Mouse (Mus musculus): Measurements from ENCODE around the gene Hnrnpab. TPM values are rescaled to one million over a fixed set of nuclear protein-coding genes. Genes with fewer than 3 reads are reported as not detected.

The Hnrnpab gene
- polyA plus RNA-seq, 1 experiment, result 639 TPM

- Histone ChIP-seq H3K9ac (ENCODE audit: low read depth, poor library complexity, severe bottlenecking) (no peak overlapping the region), H3K9me3 (replicated peaks; ENCODE audit: control insufficient read depth, insufficient read depth, low read length, poor library complexity, severe bottlenecking) (no peaks in the 10 kb centered on the region), H3K27me3 (ENCODE audit: control insufficient read depth, insufficient read depth, low read length, poor library complexity, severe bottlenecking) (no peaks in the 10 kb centered on the region), H3K4me1 (ENCODE audit: control insufficient read depth, insufficient read depth, low read length) (no peaks in the 10 kb centered on the region), H3K27ac (ENCODE audit: insufficient read depth, low read length) (no peak overlapping the region), H3K4me3 (ENCODE audit: low read depth, low read length) (no peak overlapping the region), H3K36me3 (ENCODE audit: control insufficient read depth, insufficient read depth, low read length, poor library complexity, severe bottlenecking) (peaks cover 21% of the 10 kb centered on the region)
- TF ChIP-seq EP300 (IDR thresholded peaks at IDR 0.05; ENCODE audit: insufficient read depth, low read depth, low read length) (no peak), CTCF (IDR thresholded peaks at IDR 0.05; ENCODE audit: low read depth, low read length) (no peak), POLR2A (IDR thresholded peaks at IDR 0.05; ENCODE audit: insufficient read depth, low read length) (no peak)
These were observed 25.6 kb upstream of the Hnrnpab start for GRCm38 (mm10) chr11:51632130-51632753.

DNA sequence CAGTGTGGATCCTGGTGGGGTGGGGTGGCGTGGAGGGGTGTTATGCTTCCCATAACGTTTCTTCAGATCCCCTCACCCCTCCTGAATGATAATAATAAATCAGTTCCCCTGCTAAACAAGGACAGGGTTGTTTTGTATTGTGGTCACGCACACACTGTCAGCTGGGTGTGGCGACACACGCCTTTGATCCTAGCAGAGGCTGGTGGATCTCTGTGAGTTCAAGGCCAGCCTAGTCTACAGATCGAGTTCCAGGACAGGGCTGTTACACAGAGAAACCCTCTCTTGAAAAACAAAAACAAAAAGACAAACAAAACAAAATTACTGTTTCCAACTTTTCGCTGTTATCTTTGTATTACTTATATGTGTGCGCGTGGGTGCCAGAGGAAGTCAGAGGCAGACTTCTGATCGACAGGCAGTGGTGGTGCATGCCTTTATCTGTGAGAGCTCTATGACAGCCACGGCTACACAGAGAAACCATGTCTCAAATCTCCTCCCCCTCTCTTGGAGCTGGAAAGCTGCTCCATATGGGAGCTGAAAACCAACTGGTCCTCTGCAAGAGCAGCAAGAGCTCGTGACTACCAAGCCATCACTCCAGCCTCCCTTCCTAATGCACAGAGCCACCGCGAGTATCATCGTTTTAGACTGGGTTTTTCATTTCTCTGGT lies 23.1 kb upstream of the Hnrnpab start:
- Histone ChIP-seq H3K4me1 (ENCODE audit: control insufficient read depth, insufficient read depth, low read length) (no peaks in the 10 kb centered on the region), H3K36me3 (ENCODE audit: control insufficient read depth, insufficient read depth, low read length, poor library complexity, severe bottlenecking) (peaks cover 40% of the 10 kb centered on the region), H3K27ac (ENCODE audit: insufficient read depth, low read length) (no peak overlapping the region), H3K9ac (ENCODE audit: low read depth, poor library complexity, severe bottlenecking) (no peak overlapping the region), H3K4me3 (ENCODE audit: low read depth, low read length) (no peak overlapping the region), H3K27me3 (ENCODE audit: control insufficient read depth, insufficient read depth, low read length, poor library complexity, severe bottlenecking) (no peaks in the 10 kb centered on the region), H3K9me3 (replicated peaks; ENCODE audit: control insufficient read depth, insufficient read depth, low read length, poor library complexity, severe bottlenecking) (no peaks in the 10 kb centered on the region)
- TF ChIP-seq POLR2A (IDR thresholded peaks at IDR 0.05; ENCODE audit: insufficient read depth, low read length) (no peak), EP300 (IDR thresholded peaks at IDR 0.05; ENCODE audit: insufficient read depth, low read depth, low read length) (no peak), CTCF (IDR thresholded peaks at IDR 0.05; ENCODE audit: low read depth, low read length) (no peak)

GRCm38 (mm10) chr11:51627907-51628306 lies 21.3 kb upstream of the Hnrnpab start:
- TF ChIP-seq EP300 (IDR thresholded peaks at IDR 0.05; ENCODE audit: insufficient read depth, low read depth, low read length) (no peak), POLR2A (IDR thresholded peaks at IDR 0.05; ENCODE audit: insufficient read depth, low read length) (no peak), CTCF (IDR thresholded peaks at IDR 0.05; ENCODE audit: low read depth, low read length) (no peak)
- Histone ChIP-seq H3K4me3 (ENCODE audit: low read depth, low read length) (no peak overlapping the region), H3K4me1 (ENCODE audit: control insufficient read depth, insufficient read depth, low read length) (no peaks in the 10 kb centered on the region), H3K27me3 (ENCODE audit: control insufficient read depth, insufficient read depth, low read length, poor library complexity, severe bottlenecking) (no peaks in the 10 kb centered on the region), H3K36me3 (ENCODE audit: control insufficient read depth, insufficient read depth, low read length, poor library complexity, severe bottlenecking) (peaks cover 59% of the 10 kb centered on the region), H3K9me3 (replicated peaks; ENCODE audit: control insufficient read depth, insufficient read depth, low read length, poor library complexity, severe bottlenecking) (no peaks in the 10 kb centered on the region), H3K9ac (ENCODE audit: low read depth, poor library complexity, severe bottlenecking) (no peak overlapping the region), H3K27ac (ENCODE audit: insufficient read depth, low read length) (no peak overlapping the region)

- no peak overlapping the region for H3K9ac ChIP-seq (ENCODE audit: low read depth, poor library complexity, severe bottlenecking)
- H3K4me3 ChIP-seq (ENCODE audit: low read depth, low read length), result no peak overlapping the region
- no peaks in the 10 kb centered on the region for H3K9me3 ChIP-seq (replicated peaks; ENCODE audit: control insufficient read depth, insufficient read depth, low read length, poor library complexity, severe bottlenecking)
- H3K4me1 ChIP-seq (ENCODE audit: control insufficient read depth, insufficient read depth, low read length), result no peaks in the 10 kb centered on the region
- no peak for TF ChIP-seq CTCF (IDR thresholded peaks at IDR 0.05; ENCODE audit: low read depth, low read length)
- TF ChIP-seq POLR2A (IDR thresholded peaks at IDR 0.05; ENCODE audit: insufficient read depth, low read length), result no peak
- no peak for TF ChIP-seq EP300 (IDR thresholded peaks at IDR 0.05; ENCODE audit: insufficient read depth, low read depth, low read length)
- no peaks in the 10 kb centered on the region for H3K27me3 ChIP-seq (ENCODE audit: control insufficient read depth, insufficient read depth, low read length, poor library complexity, severe bottlenecking)
- no peak overlapping the region for H3K27ac ChIP-seq (ENCODE audit: insufficient read depth, low read length)
- H3K36me3 ChIP-seq (ENCODE audit: control insufficient read depth, insufficient read depth, low read length, poor library complexity, severe bottlenecking), result peaks cover 61% of the 10 kb centered on the region
These were observed 20.8 kb upstream of the Hnrnpab start for GRCm38 (mm10) chr11:51627425-51627824.

DNA sequence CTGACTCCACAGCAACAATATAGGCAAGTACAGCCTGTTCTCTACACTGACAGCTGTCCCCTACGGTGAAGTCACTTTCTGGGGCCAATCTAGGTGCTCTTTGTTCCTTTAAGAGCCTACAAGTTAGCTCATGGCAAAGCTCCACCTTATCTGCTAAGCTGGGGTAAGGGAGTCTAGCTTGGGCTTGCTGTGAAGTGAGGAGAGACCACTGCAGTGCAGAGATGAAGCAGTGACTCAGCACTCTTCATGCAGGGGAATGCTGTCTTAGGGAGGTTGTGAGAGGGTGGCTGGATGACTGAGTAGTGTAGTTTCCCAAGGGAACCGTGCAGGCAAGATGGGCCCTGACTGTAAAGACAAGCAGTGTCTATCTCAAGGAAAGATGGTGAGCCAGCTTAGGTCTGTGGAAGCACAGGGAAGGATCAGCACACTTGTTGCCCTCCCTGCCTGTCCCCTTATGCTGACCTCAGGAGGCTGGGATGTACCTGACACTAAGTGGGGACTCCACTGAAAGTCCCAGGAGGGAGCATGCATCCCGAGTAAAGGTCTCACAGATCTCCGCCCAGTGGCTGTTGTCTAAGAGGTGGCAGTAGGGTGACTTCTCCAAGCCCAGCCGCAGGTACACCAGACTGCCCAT lies 18.7 kb upstream of the Hnrnpab start:
- H3K27ac ChIP-seq (ENCODE audit: insufficient read depth, low read length), result peak overlapping the region; percentile 76
- TF ChIP-seq POLR2A (IDR thresholded peaks at IDR 0.05; ENCODE audit: insufficient read depth, low read length) (no peak), CTCF (IDR thresholded peaks at IDR 0.05; ENCODE audit: low read depth, low read length) (no peak), EP300 (IDR thresholded peaks at IDR 0.05; ENCODE audit: insufficient read depth, low read depth, low read length) (no peak)
- H3K9ac ChIP-seq (ENCODE audit: low read depth, poor library complexity, severe bottlenecking), result no peak overlapping the region
- H3K4me3 ChIP-seq (ENCODE audit: low read depth, low read length), result no peak overlapping the region
- no peaks in the 10 kb centered on the region for H3K4me1 ChIP-seq (ENCODE audit: control insufficient read depth, insufficient read depth, low read length)
- peaks cover 72% of the 10 kb centered on the region for H3K36me3 ChIP-seq (ENCODE audit: control insufficient read depth, insufficient read depth, low read length, poor library complexity, severe bottlenecking)
- H3K27me3 ChIP-seq (ENCODE audit: control insufficient read depth, insufficient read depth, low read length, poor library complexity, severe bottlenecking), result no peaks in the 10 kb centered on the region
- no peaks in the 10 kb centered on the region for H3K9me3 ChIP-seq (replicated peaks; ENCODE audit: control insufficient read depth, insufficient read depth, low read length, poor library complexity, severe bottlenecking)
